Mouse (Mus musculus) macrophage (primary cell): Measurements from ENCODE around the gene Olfr894. TPM values are rescaled to one million over a fixed set of nuclear protein-coding genes. Genes with fewer than 3 reads are reported as not detected.
"Not testable (repeated sequence)": the region's sequence is repeated elsewhere in the genome, so short reads cannot be mapped to it uniquely, and the experiment has no call there.

ENCODE experiments used
- H3K27ac ChIP-seq: fragments of 350-480 bp; formaldehyde crosslinking; 2 replicates; pipeline ENCODE4 v1.9.0; 2021
- H3K36me3 ChIP-seq: fragments of 350-480 bp; formaldehyde crosslinking; 2 replicates; pipeline ENCODE4 v1.9.0; 2021; ENCODE audit errors: inconsistent target
- H3K4me3 ChIP-seq: fragments of 350-480 bp; formaldehyde crosslinking; 2 replicates; pipeline ENCODE4 v1.9.0; 2021; ENCODE audit errors: inconsistent target
- H3K79me2 ChIP-seq: fragments of 350-480 bp; formaldehyde crosslinking; 2 replicates; pipeline ENCODE4 v1.9.0; 2021; ENCODE audit errors: inconsistent target
- WGBS: methylation state at CpG from one replicate; pipeline ENCODE4 v1.1.7; 2026; ENCODE audit warnings: inconsistent platforms; ENCODE audit not compliant: missing documents; 5-methylcytosine and 5-hydroxymethylcytosine counted together
- polyA plus RNA-seq: library from polyadenylated mRNA; stranded (reverse); fragments of 250-400 nt; gene quantifications from 3 replicates; pipeline ENCODE4 v1.2.4, GENCODE M21; 2018; ENCODE audit warnings: inconsistent platforms
- total RNA-seq, 78 experiments: library from RNA; depleted of rRNA; stranded (reverse); fragments of 250-400 nt; gene quantifications; 1 replicate in 9 of 78; 2 replicates in 24 of 78; 3 replicates in 43 of 78; 4 replicates in 2 of 78; pipeline ENCODE4 v1.2.4; 2018; ENCODE audit warnings: inconsistent platforms in 56 of 78

Olfr894 gene
- not detected for total RNA-seq (2018; cell fraction: chromatin; rRNA removed)
- not detected for total RNA-seq (2018; cell fraction: cytosol; rRNA removed)
- not detected for total RNA-seq (2018; cell fraction: nucleus; rRNA removed)
- not detected in 3 replicates for polyA plus RNA-seq

- Histone ChIP-seq H3K79me2 (no peaks in the 10 kb centered on the region), H3K27ac (no peak within 1 kb of the TSS), H3K4me3 (no peak within 1 kb of the TSS), H3K36me3 (no peaks in the 10 kb centered on the region)
Observed at GRCm38 (mm10) chr9:38217755-38218154, at the start of gene Olfr894. Olfr894 (plus strand) TSS chr9:38218055.

- H3K36me3 ChIP-seq, H3K4me3 ChIP-seq, H3K27ac ChIP-seq, H3K79me2 ChIP-seq: not testable (repeated sequence)
- WGBS, result 49% methylated on average over 2 of the region's 2 CpGs
Observed at GRCm38 (mm10) chr9:38168341-38168740, 49.5 kb upstream of the Olfr894 start.

GRCm38 (mm10) chr9:38180721-38181120 is 37.1 kb upstream of the Olfr894 start, which contains the start of gene Olfr891:
Olfr891 (minus strand) TSS chr9:38180821.
- WGBS, result 60% methylated on average over 1 of the region's 1 CpGs
- Histone ChIP-seq H3K79me2 (no peaks in the 10 kb centered on the region), H3K4me3 (no peak within 1 kb of the TSS), H3K36me3 (no peaks in the 10 kb centered on the region), H3K27ac (no peak within 1 kb of the TSS)

GRCm38 (mm10) chr9:38208065-38208464 is 9.8 kb upstream of the Olfr894 start, which contains the start of gene Olfr893:
Olfr893 (plus strand) TSS chr9:38208365.
- 91% methylated on average over 3 of the region's 3 CpGs for WGBS
- Histone ChIP-seq H3K36me3 (no peaks in the 10 kb centered on the region), H3K79me2 (no peaks in the 10 kb centered on the region), H3K27ac (no peak within 1 kb of the TSS), H3K4me3 (no peak within 1 kb of the TSS)

- Histone ChIP-seq H3K36me3 (no peaks in the 10 kb centered on the region), H3K79me2 (no peaks in the 10 kb centered on the region), H3K4me3 (no peak within 1 kb of the TSS), H3K27ac (no peak within 1 kb of the TSS)
Observed at GRCm38 (mm10) chr9:38252474-38252873, 34.6 kb downstream of the Olfr894 start, which contains the start of gene Olfr143. Olfr143 (plus strand) TSS chr9:38252774.

GRCm38 (mm10) chr9:38267551-38267950 is 49.7 kb downstream of the Olfr894 start, which contains the start of gene Olfr895:
Olfr895 (plus strand) TSS chr9:38267851.
- Histone ChIP-seq H3K27ac (no peak within 1 kb of the TSS), H3K4me3 (no peak within 1 kb of the TSS), H3K79me2 (no peaks in the 10 kb centered on the region), H3K36me3 (no peaks in the 10 kb centered on the region)

Other genes starting within 250 kb of the Olfr894 start
- gene Olfr881, start 226.2 kb upstream of the Olfr894 start, polyA plus RNA-seq, result not detected in 3 replicates
- gene Olfr883, start 192.2 kb upstream of the Olfr894 start, polyA plus RNA-seq, result not detected in 3 replicates
- not detected in 3 replicates for gene Olfr884, start 171.5 kb upstream of the Olfr894 start, polyA plus RNA-seq
- gene Olfr885, start 156.7 kb upstream of the Olfr894 start, polyA plus RNA-seq, result not detected in 3 replicates
- gene Olfr887, start 134.0 kb upstream of the Olfr894 start, polyA plus RNA-seq, result not detected in 3 replicates
- not detected in 3 replicates for gene Olfr888, start 109.9 kb upstream of the Olfr894 start, polyA plus RNA-seq
- not detected in 3 replicates for gene Olfr889, start 102.9 kb upstream of the Olfr894 start, polyA plus RNA-seq
- gene Olfr890, start 75.5 kb upstream of the Olfr894 start, polyA plus RNA-seq, result not detected in 3 replicates
- gene Olfr891, start 37.2 kb upstream of the Olfr894 start, polyA plus RNA-seq, result not detected in 3 replicates
- gene Olfr893, start 9.7 kb upstream of the Olfr894 start, polyA plus RNA-seq, result not detected in 3 replicates
- not detected in 3 replicates for gene Olfr143, start 34.7 kb downstream of the Olfr894 start, polyA plus RNA-seq
- not detected in 3 replicates for gene Olfr895, start 49.8 kb downstream of the Olfr894 start, polyA plus RNA-seq
- not detected in 3 replicates for gene Olfr896-ps1, start 73.1 kb downstream of the Olfr894 start, polyA plus RNA-seq
- gene Olfr25, start 111.0 kb downstream of the Olfr894 start, polyA plus RNA-seq, result not detected in 3 replicates
- gene Olfr898, start 130.4 kb downstream of the Olfr894 start, polyA plus RNA-seq, result not detected in 3 replicates
- not detected in 3 replicates for gene Olfr250, start 148.8 kb downstream of the Olfr894 start, polyA plus RNA-seq
- gene Olfr251, start 159.0 kb downstream of the Olfr894 start, polyA plus RNA-seq, result not detected in 3 replicates
- gene Olfr147, start 183.6 kb downstream of the Olfr894 start, polyA plus RNA-seq, result not detected in 3 replicates
- not detected in 3 replicates for gene Olfr901, start 211.4 kb downstream of the Olfr894 start, polyA plus RNA-seq
- not detected in 3 replicates for gene Olfr902, start 229.6 kb downstream of the Olfr894 start, polyA plus RNA-seq
- not detected in 3 replicates for gene Olfr904, start 245.1 kb downstream of the Olfr894 start, polyA plus RNA-seq